Mouse (Mus musculus): Measurements from ENCODE around the gene 1810049J17Rik. TPM values are rescaled to one million over a fixed set of nuclear protein-coding genes. Genes with fewer than 3 reads are reported as not detected.

The 1810049J17Rik gene
- polyA plus RNA-seq, 1 experiment from 2014 or later, result 0.99 TPM

DNA sequence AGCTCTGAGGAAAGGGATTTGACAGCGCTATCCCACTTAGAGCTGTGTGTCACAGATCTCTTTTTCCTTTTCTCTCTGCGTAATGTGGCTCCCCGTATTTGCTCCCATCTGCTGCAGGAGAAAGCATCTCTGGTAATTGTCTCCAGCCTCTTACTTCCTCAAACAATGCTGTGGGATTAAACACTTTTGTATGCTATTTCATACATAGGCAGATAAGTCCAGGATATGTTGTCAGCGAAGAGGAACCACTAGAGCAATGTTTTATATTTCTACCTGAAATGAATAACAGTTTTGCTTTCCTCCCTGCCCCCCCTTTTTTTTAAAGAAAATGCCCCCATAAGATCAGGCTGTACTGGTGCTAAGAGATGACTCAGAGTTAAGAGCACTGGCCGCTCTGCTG lies 13.2 kb downstream of the 1810049J17Rik start:
- Histone ChIP-seq H3K36me3 (ENCODE audit: control insufficient read depth, insufficient read depth, low read length) (no peaks in the 10 kb centered on the region), H3K4me3 (ENCODE audit: low read depth, low read length) (no peak overlapping the region), H3K27me3 (ENCODE audit: control insufficient read depth, insufficient read depth, low read length) (no peaks in the 10 kb centered on the region), H3K9ac (replicated peaks; ENCODE audit: low read depth, low read length) (no peak overlapping the region), H3K9me3 (ENCODE audit: control insufficient read depth, low read length) (no peaks in the 10 kb centered on the region), H3K27ac (ENCODE audit: low read depth, low read length) (no peak overlapping the region), H3K4me2 (ENCODE audit: low read depth, low read length) (no peak overlapping the region), H3K4me1 (ENCODE audit: control insufficient read depth, insufficient read depth, low read length) (no peaks in the 10 kb centered on the region)
- ATAC-seq (ENCODE audit: low read depth), result no peak
- 94% methylated on average over 5 of the region's 5 CpGs for whole genome bisulfite sequencing

DNA sequence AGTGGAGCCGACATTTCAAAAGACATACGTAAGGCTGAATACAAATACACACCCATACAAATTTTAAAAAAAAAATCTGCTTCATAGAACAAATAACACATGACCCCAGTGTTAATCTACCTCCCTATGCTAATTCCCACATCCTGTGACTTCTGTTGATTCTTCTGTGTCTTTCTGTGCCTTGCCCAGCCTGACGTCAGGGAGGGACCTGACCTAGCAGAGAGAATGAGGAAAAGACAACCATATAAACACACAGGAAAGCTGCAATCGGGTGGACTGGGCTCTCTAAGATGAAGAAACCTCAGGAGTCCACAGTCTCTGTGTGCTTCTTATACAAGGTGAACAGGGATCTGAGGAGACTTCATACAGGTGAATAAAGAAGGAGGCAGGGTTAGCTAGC lies 14.6 kb downstream of the 1810049J17Rik start:
- no peak for ATAC-seq (ENCODE audit: low read depth)
- Histone ChIP-seq H3K4me2 (ENCODE audit: low read depth, low read length) (no peak overlapping the region), H3K27ac (ENCODE audit: low read depth, low read length) (no peak overlapping the region), H3K9me3 (ENCODE audit: control insufficient read depth, low read length) (no peaks in the 10 kb centered on the region), H3K4me3 (ENCODE audit: low read depth, low read length) (no peak overlapping the region), H3K36me3 (ENCODE audit: control insufficient read depth, insufficient read depth, low read length) (no peaks in the 10 kb centered on the region), H3K27me3 (ENCODE audit: control insufficient read depth, insufficient read depth, low read length) (no peaks in the 10 kb centered on the region), H3K4me1 (ENCODE audit: control insufficient read depth, insufficient read depth, low read length) (no peaks in the 10 kb centered on the region), H3K9ac (replicated peaks; ENCODE audit: low read depth, low read length) (no peak overlapping the region)
- WGBS, result 75% methylated on average over 4 of the region's 4 CpGs

DNA sequence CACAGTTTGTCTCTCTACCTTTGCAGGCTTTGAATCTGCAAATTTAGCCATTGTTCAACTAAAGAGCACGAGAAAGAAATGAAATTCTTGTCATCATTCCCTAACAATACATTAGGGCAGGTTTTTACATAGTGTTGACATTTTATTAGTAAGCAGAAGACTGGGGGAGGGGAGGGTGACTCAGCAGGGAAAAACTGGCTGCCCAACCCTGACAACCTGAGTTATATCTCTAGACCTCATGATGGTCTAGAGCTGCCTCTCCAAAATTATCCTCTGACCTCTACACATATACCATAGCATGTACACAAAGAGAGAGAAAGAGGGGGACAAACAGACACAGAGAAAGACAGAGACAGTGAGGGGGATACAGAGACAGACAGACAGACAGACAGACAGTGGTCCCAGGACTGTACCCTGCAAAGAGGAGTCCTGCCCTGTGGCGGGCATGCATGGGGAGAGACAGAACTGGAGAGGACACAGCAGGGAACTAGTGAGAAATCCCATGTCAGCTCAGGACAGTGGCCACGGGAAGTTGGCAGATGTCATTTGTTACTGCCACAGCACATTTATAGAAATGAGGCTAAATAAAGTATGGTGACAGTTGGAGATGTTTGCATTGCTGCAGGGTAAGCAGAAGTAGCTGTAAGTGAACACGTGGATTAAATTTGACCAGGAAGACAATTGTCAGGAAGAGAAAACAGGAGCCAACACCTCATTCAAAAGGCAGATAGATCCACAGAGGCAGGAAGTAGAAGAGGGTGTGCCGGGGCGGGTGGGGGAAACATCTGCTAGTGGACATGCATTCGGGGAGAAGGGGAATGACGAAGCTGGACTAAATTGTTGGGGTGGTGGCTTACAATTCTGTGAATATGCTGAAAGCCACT lies 15.3 kb downstream of the 1810049J17Rik start:
- Histone ChIP-seq H3K9me3 (ENCODE audit: control insufficient read depth, low read length) (no peaks in the 10 kb centered on the region), H3K36me3 (ENCODE audit: control insufficient read depth, insufficient read depth, low read length) (no peaks in the 10 kb centered on the region), H3K4me3 (ENCODE audit: low read depth, low read length) (no peak overlapping the region), H3K9ac (replicated peaks; ENCODE audit: low read depth, low read length) (no peak overlapping the region), H3K4me2 (ENCODE audit: low read depth, low read length) (no peak overlapping the region), H3K27ac (ENCODE audit: low read depth, low read length) (no peak overlapping the region), H3K4me1 (ENCODE audit: control insufficient read depth, insufficient read depth, low read length) (no peaks in the 10 kb centered on the region), H3K27me3 (ENCODE audit: control insufficient read depth, insufficient read depth, low read length) (no peaks in the 10 kb centered on the region)
- WGBS, result 68% methylated on average over 8 of the region's 8 CpGs
- no peak for ATAC-seq (ENCODE audit: low read depth)

DNA sequence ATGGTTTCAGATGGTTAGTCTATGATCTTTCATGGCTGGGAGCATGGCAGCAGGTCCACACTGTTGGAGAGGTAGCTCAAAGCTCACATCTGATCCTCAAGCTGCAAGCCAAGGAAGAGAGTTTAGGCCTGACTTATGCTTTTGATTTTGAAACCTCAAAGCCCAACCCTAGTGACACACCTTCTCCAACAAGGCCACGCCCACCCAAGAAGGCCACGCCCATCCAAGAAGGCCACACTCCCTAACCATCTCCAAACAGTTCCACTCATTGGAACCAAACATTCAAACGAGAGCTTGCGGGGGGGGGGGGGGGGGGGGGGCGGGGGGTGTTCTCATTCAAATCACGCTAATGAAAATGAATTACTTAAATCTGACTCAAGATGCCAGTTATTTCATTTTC lies 19.9 kb downstream of the 1810049J17Rik start:
- WGBS, result 77% methylated on average over 5 of the region's 6 CpGs
- no peak for ATAC-seq (ENCODE audit: low read depth)
- no peak overlapping the region for H3K9ac ChIP-seq (replicated peaks; ENCODE audit: low read depth, low read length)

DNA sequence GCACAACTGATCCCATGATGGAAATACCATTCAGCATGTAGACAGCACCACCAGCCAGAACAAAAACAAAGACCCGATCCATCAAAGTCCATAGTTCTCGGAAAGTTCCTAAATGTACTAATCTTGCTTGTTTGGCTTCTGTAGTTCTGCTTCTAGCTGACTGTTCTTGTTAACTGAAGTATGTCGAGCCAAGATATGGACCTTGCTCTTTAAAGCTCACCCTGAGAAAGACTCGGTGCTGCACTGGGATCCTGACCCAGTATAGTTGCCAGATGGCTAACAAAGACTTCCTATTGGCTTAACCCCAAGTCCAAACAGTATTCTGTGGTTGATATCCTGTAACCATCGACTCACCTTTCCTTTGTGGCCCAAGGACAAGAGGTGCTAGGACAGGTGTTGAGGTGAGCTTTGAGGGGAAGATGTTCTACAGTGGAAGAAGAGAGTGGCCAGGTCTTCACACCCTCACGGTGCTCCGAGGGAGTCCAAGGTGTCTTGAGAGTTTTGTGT lies 23.4 kb downstream of the 1810049J17Rik start:
- H3K4me3 ChIP-seq (ENCODE audit: low read depth, low read length), result no peak overlapping the region
- 93% methylated on average over 7 of the region's 7 CpGs for WGBS
- H3K36me3 ChIP-seq (ENCODE audit: control insufficient read depth, insufficient read depth, low read length), result no peaks in the 10 kb centered on the region
- ATAC-seq (ENCODE audit: low read depth), result no peak
- no peaks in the 10 kb centered on the region for H3K9me3 ChIP-seq (ENCODE audit: control insufficient read depth, low read length)
- no peaks in the 10 kb centered on the region for H3K4me1 ChIP-seq (ENCODE audit: control insufficient read depth, insufficient read depth, low read length)
- no peaks in the 10 kb centered on the region for H3K27me3 ChIP-seq (ENCODE audit: control insufficient read depth, insufficient read depth, low read length)
- H3K9ac ChIP-seq (replicated peaks; ENCODE audit: low read depth, low read length), result no peak overlapping the region
- H3K27ac ChIP-seq (ENCODE audit: low read depth, low read length), result no peak overlapping the region
- no peak overlapping the region for H3K4me2 ChIP-seq (ENCODE audit: low read depth, low read length)

More for the DNA sequence above, 19.9 kb downstream of the 1810049J17Rik start:
- no peaks in the 10 kb centered on the region for H3K27me3 ChIP-seq (ENCODE audit: control insufficient read depth, insufficient read depth, low read length)
- no peak overlapping the region for H3K4me2 ChIP-seq (ENCODE audit: low read depth, low read length)
- H3K4me1 ChIP-seq (ENCODE audit: control insufficient read depth, insufficient read depth, low read length), result no peaks in the 10 kb centered on the region
- H3K27ac ChIP-seq (ENCODE audit: low read depth, low read length), result no peak overlapping the region
- H3K36me3 ChIP-seq (ENCODE audit: control insufficient read depth, insufficient read depth, low read length), result no peaks in the 10 kb centered on the region
- no peaks in the 10 kb centered on the region for H3K9me3 ChIP-seq (ENCODE audit: control insufficient read depth, low read length)
- no peak overlapping the region for H3K4me3 ChIP-seq (ENCODE audit: low read depth, low read length)

DNA sequence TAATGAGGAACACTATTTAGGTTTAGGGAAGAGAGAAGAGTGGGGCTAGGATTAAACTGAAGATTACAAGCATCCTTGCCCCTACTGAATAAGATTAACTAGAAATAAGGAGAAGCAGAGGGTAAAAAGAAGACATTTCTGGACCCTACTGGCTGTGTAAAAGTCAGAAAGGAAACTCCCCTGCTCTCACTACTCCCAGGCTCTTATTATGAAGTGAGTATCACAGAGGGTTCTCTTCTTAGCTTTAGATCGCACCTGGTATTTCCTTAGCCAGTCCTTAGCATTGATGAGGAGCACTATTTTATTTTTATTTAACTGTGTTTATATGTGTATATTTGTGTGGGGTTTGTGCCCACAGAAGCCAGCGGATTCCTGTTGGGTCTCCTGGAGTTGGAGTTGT lies 25.5 kb downstream of the 1810049J17Rik start:
- H3K4me3 ChIP-seq (ENCODE audit: low read depth, low read length), result no peak overlapping the region
- no peak for ATAC-seq (ENCODE audit: low read depth)
- WGBS, result 70% methylated on average over 2 of the region's 2 CpGs
- H3K9me3 ChIP-seq (ENCODE audit: control insufficient read depth, low read length), result no peaks in the 10 kb centered on the region
- H3K36me3 ChIP-seq (ENCODE audit: control insufficient read depth, insufficient read depth, low read length), result no peaks in the 10 kb centered on the region
- no peak overlapping the region for H3K27ac ChIP-seq (ENCODE audit: low read depth, low read length)
- no peaks in the 10 kb centered on the region for H3K27me3 ChIP-seq (ENCODE audit: control insufficient read depth, insufficient read depth, low read length)
- H3K4me1 ChIP-seq (ENCODE audit: control insufficient read depth, insufficient read depth, low read length), result no peaks in the 10 kb centered on the region
- H3K9ac ChIP-seq (replicated peaks; ENCODE audit: low read depth, low read length), result no peak overlapping the region
- H3K4me2 ChIP-seq (ENCODE audit: low read depth, low read length), result no peak overlapping the region

DNA sequence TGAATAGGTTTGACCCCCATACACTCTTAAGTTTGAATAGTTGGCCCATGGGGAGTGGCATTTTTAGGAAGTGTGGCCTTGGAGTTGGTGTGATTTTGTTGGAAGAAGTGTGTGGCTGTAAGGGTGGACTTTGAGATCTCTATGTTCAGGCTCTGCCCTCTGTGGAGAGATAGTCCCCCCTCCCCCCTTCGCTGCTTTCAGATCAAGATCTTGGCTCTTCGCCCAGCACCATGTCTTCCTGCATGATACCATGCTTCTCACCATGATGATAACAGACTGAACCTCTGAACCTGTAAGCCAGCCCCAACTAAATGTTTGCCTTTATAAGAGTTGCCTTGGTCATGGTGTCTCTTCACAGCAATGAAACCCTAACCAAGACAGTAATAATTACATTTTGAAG lies 29.9 kb downstream of the 1810049J17Rik start:
- no peak for ATAC-seq (ENCODE audit: low read depth)
- 89% methylated on average over 2 of the region's 2 CpGs for WGBS
- H3K36me3 ChIP-seq (ENCODE audit: control insufficient read depth, insufficient read depth, low read length), result no peaks in the 10 kb centered on the region
- no peaks in the 10 kb centered on the region for H3K9me3 ChIP-seq (ENCODE audit: control insufficient read depth, low read length)
- no peak overlapping the region for H3K27ac ChIP-seq (ENCODE audit: low read depth, low read length)
- no peaks in the 10 kb centered on the region for H3K4me1 ChIP-seq (ENCODE audit: control insufficient read depth, insufficient read depth, low read length)
- no peak overlapping the region for H3K4me2 ChIP-seq (ENCODE audit: low read depth, low read length)
- no peaks in the 10 kb centered on the region for H3K27me3 ChIP-seq (ENCODE audit: control insufficient read depth, insufficient read depth, low read length)
- no peak overlapping the region for H3K9ac ChIP-seq (replicated peaks; ENCODE audit: low read depth, low read length)
- H3K4me3 ChIP-seq (ENCODE audit: low read depth, low read length), result no peak overlapping the region

DNA sequence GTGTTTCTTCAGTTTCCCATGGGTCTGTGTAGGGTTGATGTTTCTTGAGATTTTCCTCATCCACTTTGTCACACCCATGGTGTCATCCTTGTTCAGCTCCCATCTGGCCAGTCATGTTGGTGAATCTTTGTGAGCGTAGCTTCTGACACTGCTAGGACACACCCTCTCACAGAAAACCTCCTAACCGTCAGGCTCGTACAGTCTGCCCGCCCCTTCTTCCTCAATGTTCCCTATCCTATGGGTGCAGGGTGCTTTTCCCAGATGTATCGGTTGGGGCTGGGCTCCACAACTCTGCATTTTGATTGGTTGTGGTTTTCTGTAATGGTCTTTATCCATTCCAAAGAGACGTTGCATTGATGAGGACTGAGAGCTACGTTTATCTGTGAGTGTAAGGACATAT lies 31.4 kb downstream of the 1810049J17Rik start:
- WGBS, result 85% methylated on average over 7 of the region's 7 CpGs
- H3K27ac ChIP-seq (ENCODE audit: low read depth, low read length), result no peak overlapping the region
- H3K4me3 ChIP-seq (ENCODE audit: low read depth, low read length), result no peak overlapping the region

DNA sequence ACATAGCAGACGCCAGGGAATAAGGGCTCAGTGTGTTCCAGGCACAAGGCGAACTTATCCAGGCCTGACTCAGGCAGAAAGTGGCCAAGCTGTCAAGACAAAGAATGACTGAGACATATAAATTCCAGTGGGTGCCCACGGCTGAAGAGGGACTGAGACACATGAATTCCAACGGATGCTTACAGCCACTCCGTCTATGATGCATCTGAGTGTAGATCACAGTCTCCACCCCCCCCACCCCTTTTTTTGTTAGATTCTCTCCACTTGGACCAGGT lies 36.2 kb downstream of the 1810049J17Rik start:
- H3K27me3 ChIP-seq (ENCODE audit: control insufficient read depth, insufficient read depth, low read length), result no peaks in the 10 kb centered on the region
- no peaks in the 10 kb centered on the region for H3K9me3 ChIP-seq (ENCODE audit: control insufficient read depth, low read length)
- 91% methylated on average over 5 of the region's 5 CpGs for WGBS
- H3K36me3 ChIP-seq (ENCODE audit: control insufficient read depth, insufficient read depth, low read length), result no peaks in the 10 kb centered on the region
- no peak overlapping the region for H3K4me2 ChIP-seq (ENCODE audit: low read depth, low read length)
- no peak for ATAC-seq (ENCODE audit: low read depth)
- no peak overlapping the region for H3K9ac ChIP-seq (replicated peaks; ENCODE audit: low read depth, low read length)
- no peak overlapping the region for H3K27ac ChIP-seq (ENCODE audit: low read depth, low read length)
- H3K4me1 ChIP-seq (ENCODE audit: control insufficient read depth, insufficient read depth, low read length), result no peaks in the 10 kb centered on the region
- no peak overlapping the region for H3K4me3 ChIP-seq (ENCODE audit: low read depth, low read length)

More for the DNA sequence above, 31.4 kb downstream of the 1810049J17Rik start:
- H3K9me3 ChIP-seq (ENCODE audit: control insufficient read depth, low read length), result no peaks in the 10 kb centered on the region
- H3K4me2 ChIP-seq (ENCODE audit: low read depth, low read length), result no peak overlapping the region
- no peaks in the 10 kb centered on the region for H3K36me3 ChIP-seq (ENCODE audit: control insufficient read depth, insufficient read depth, low read length)
- no peaks in the 10 kb centered on the region for H3K4me1 ChIP-seq (ENCODE audit: control insufficient read depth, insufficient read depth, low read length)
- no peaks in the 10 kb centered on the region for H3K27me3 ChIP-seq (ENCODE audit: control insufficient read depth, insufficient read depth, low read length)
- ATAC-seq (ENCODE audit: low read depth), result no peak
- H3K9ac ChIP-seq (replicated peaks; ENCODE audit: low read depth, low read length), result no peak overlapping the region

Measured in neural tube, embryonic 14.5 days (tissue).